Mouse (Mus musculus) bone marrow, adult 2 months (tissue): ENCODE measurements at regions not wholly inside any gene's neighbourhood (a gene's known extent, or its start where the extent isn't known, plus 50 kb on each side); places are given as distances from the start of the nearest gene placed in this dataset.

Experiments
- CTCF ChIP-seq: fragments of 200-500 bp; IDR thresholded peaks from 2 replicates; pipeline ENCODE4 v1.5.1; 2011; ENCODE audit warnings: low read length, control low read depth; ENCODE audit not compliant: control insufficient read depth, insufficient read depth
- POLR2A ChIP-seq: fragments of 200-500 bp; IDR thresholded peaks from 2 replicates; pipeline ENCODE4 v1.6.1; 2011; ENCODE audit warnings: low read depth, mild to moderate bottlenecking, control low read depth, low read length, borderline replicate concordance; ENCODE audit not compliant: control insufficient read depth

- TF ChIP-seq CTCF (no peak), POLR2A (no peak)
Observed at GRCm38 (mm10) chr8:87093716-87094115, 208.7 kb upstream of the N4bp1 start.
